Mouse (Mus musculus) kidney, embryonic 14.5 days (tissue): ENCODE results near the gene Uck1. TPM values are rescaled to one million over a fixed set of nuclear protein-coding genes. Genes with fewer than 3 reads are reported as not detected.

ENCODE experiments used
- ATAC-seq: fragments of 200-750 bp; cut with Nextera tagmentation; 2 replicates; pipeline ENCODE4 v1.8.0; 2017; ENCODE audit warnings: moderate number of reproducible peaks, mild to moderate bottlenecking, moderate TSS enrichment, moderate library complexity; ENCODE audit not compliant: low FRiP score, low TSS enrichment
- H3K27ac ChIP-seq: fragments of 300-500 bp; sonication (generic); 2 replicates; pipeline ENCODE4 v1.5.1; 2014; ENCODE audit warnings: low read depth, mild to moderate bottlenecking, low read length, moderate library complexity, mixed read lengths
- H3K27me3 ChIP-seq: fragments of 300-500 bp; sonication (generic); 2 replicates; pipeline ENCODE4 v1.6.1; 2014; ENCODE audit warnings: mild to moderate bottlenecking, low read length; ENCODE audit not compliant: control insufficient read depth, insufficient read depth
- H3K36me3 ChIP-seq: fragments of 300-500 bp; sonication (generic); 2 replicates; pipeline ENCODE4 v1.6.1; 2014; ENCODE audit warnings: low read length, mixed read lengths; ENCODE audit not compliant: control insufficient read depth, insufficient read depth
- H3K4me1 ChIP-seq: fragments of 300-500 bp; sonication (generic); 2 replicates; pipeline ENCODE4 v1.6.1; 2014; ENCODE audit warnings: low read length, mixed read lengths; ENCODE audit not compliant: control insufficient read depth, insufficient read depth
- H3K4me2 ChIP-seq: fragments of 300-500 bp; sonication (generic); replicated peaks from 2 replicates; pipeline ENCODE4 v1.6.1; 2014; ENCODE audit warnings: low read depth, mild to moderate bottlenecking, low read length
- H3K4me3 ChIP-seq: fragments of 300-500 bp; sonication (generic); 2 replicates; pipeline ENCODE4 v1.5.1; 2014; ENCODE audit warnings: mild to moderate bottlenecking, low read length
- H3K9ac ChIP-seq: fragments of 300-500 bp; sonication (generic); 2 replicates; pipeline ENCODE4 v1.6.1; 2014; ENCODE audit warnings: low read depth, mild to moderate bottlenecking, low read length, moderate library complexity
- H3K9me3 ChIP-seq: fragments of 300-500 bp; sonication (generic); 2 replicates; pipeline ENCODE4 v1.6.1; 2016; ENCODE audit warnings: low read length; ENCODE audit not compliant: control insufficient read depth
- WGBS: fragments of 180-500 bp; shearing (Covaris S2); extraction: QIAGEN DNeasy Blood & Tissue Kit; methylation state at CpG from one replicate; pipeline ENCODE4 v1.1.7; 2014; 5-methylcytosine and 5-hydroxymethylcytosine counted together
- polyA plus RNA-seq: library from polyadenylated mRNA; unstranded; fragments of >200 nt; fragmentation: Nextera tagmentation; extraction: Ambion mirVana; gene quantifications from 2 replicates; pipeline ENCODE4 v1.2.1, GENCODE M21; 2014

The Uck1 gene
- polyA plus RNA-seq, 1 experiment from 2014 or later = 64.3 TPM

GRCm38 (mm10) chr2:32217656-32218055 is 42.3 kb downstream of the Uck1 start:
- H3K36me3 ChIP-seq = peaks cover 100% of the 10 kb centered on the region
- no peaks in the 10 kb centered on the region for H3K9me3 ChIP-seq
- H3K4me1 ChIP-seq = no peaks in the 10 kb centered on the region
- H3K9ac ChIP-seq = no peak overlapping the region
- WGBS = 93% methylated on average over 8 of the region's 8 CpGs
- H3K4me2 ChIP-seq = no peak overlapping the region
- H3K27me3 ChIP-seq = no peaks in the 10 kb centered on the region
- no peak overlapping the region for H3K4me3 ChIP-seq
- no peak overlapping the region for H3K27ac ChIP-seq
- ATAC-seq = no peak

DNA sequence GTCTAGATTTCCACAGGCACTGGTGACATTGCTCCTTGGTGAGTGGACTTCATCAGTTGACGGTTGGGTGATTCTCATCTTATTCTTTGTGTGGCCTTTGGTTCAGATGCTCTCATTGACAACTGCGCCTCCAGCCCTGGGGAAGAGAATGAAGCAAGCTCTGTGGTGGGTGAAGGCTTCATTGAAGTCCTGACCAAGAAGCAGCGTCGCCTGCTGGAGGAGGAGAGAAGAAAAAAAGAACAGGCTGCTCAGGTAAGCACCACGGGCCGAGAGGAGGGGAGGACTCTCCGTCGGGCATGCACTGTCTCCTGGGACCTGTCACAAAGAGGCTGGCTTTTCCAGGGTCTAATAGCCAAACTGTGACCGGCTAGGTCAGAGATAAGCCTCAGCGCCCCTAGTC is 43.5 kb downstream of the Uck1 start:
- no peaks in the 10 kb centered on the region for H3K27me3 ChIP-seq
- no peak overlapping the region for H3K9ac ChIP-seq
- H3K36me3 ChIP-seq = peaks cover 100% of the 10 kb centered on the region
- no peaks in the 10 kb centered on the region for H3K4me1 ChIP-seq
- WGBS = 93% methylated on average over 10 of the region's 10 CpGs
- ATAC-seq = no peak
- no peak overlapping the region for H3K4me2 ChIP-seq
- H3K27ac ChIP-seq = no peak overlapping the region
- no peaks in the 10 kb centered on the region for H3K9me3 ChIP-seq
- no peak overlapping the region for H3K4me3 ChIP-seq

- Histone ChIP-seq H3K36me3 (peaks cover 99% of the 10 kb centered on the region), H3K4me3 (no peak overlapping the region), H3K4me1 (no peaks in the 10 kb centered on the region), H3K27ac (no peak overlapping the region), H3K27me3 (no peaks in the 10 kb centered on the region), H3K9ac (no peak overlapping the region), H3K4me2 (no peak overlapping the region), H3K9me3 (no peaks in the 10 kb centered on the region)
- no peak for ATAC-seq
- 92% methylated on average over 10 of the region's 10 CpGs for WGBS
These were observed 44.4 kb downstream of the Uck1 start for GRCm38 (mm10) chr2:32215576-32215975.

GRCm38 (mm10) chr2:32213000-32213399 is 47.0 kb downstream of the Uck1 start:
- no peak overlapping the region for H3K27ac ChIP-seq
- no peaks in the 10 kb centered on the region for H3K9me3 ChIP-seq
- H3K4me2 ChIP-seq = no peak overlapping the region
- H3K4me1 ChIP-seq = no peaks in the 10 kb centered on the region
- H3K9ac ChIP-seq = no peak overlapping the region
- H3K4me3 ChIP-seq = no peak overlapping the region
- H3K27me3 ChIP-seq = no peaks in the 10 kb centered on the region
- WGBS = 80% methylated on average over 10 of the region's 10 CpGs
- H3K36me3 ChIP-seq = peaks cover 99% of the 10 kb centered on the region
- no peak for ATAC-seq

- H3K4me3 ChIP-seq = no peak overlapping the region
- 91% methylated on average over 8 of the region's 8 CpGs for WGBS
These were observed 48.3 kb downstream of the Uck1 start for GRCm38 (mm10) chr2:32211689-32212088.

DNA sequence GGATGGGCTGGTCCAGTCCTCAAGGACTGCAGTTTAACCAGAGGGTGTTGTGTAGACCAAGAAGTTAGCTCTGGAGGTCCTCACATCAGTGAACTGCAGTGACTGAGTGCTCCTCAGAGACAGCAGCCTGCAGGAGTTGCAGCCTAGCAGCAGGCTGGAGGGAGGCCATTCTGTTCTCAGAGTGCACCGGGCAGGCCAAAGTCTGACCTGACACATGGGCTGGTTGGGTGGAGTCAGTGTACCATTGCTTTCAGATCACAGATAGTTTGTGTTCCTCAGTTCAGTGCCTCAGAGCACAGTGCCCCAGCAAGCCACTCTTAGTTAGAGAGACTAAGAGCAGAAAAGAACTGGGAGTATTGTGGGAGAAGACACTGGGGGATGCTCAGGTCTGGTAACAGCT is 52.3 kb downstream of the Uck1 start:
- ATAC-seq = no peak
- H3K4me3 ChIP-seq = no peak overlapping the region
- WGBS = 95% methylated on average over 1 of the region's 1 CpGs

More at GRCm38 (mm10) chr2:32211689-32212088, 48.3 kb downstream of the Uck1 start:
- Histone ChIP-seq H3K9ac (no peak overlapping the region), H3K27me3 (no peaks in the 10 kb centered on the region), H3K4me2 (no peak overlapping the region), H3K4me1 (no peaks in the 10 kb centered on the region), H3K27ac (no peak overlapping the region), H3K36me3 (peaks cover 99% of the 10 kb centered on the region), H3K9me3 (no peaks in the 10 kb centered on the region)
- ATAC-seq = no peak

More for the DNA sequence above, 52.3 kb downstream of the Uck1 start:
- Histone ChIP-seq H3K36me3 (peaks cover 97% of the 10 kb centered on the region), H3K4me1 (no peaks in the 10 kb centered on the region), H3K27ac (no peak overlapping the region), H3K27me3 (no peaks in the 10 kb centered on the region), H3K4me2 (no peak overlapping the region), H3K9me3 (no peaks in the 10 kb centered on the region), H3K9ac (no peak overlapping the region)

Other genes starting within 250 kb of the Uck1 start
- 1.2 and 1.7 TPM in 2 replicates for gene Fam78a, start 175.3 kb downstream of the Uck1 start, polyA plus RNA-seq
- 4.0 and 5.5 TPM in 2 replicates for gene Plpp7, start 164.6 kb downstream of the Uck1 start, polyA plus RNA-seq
- gene Prrc2b, start 109.1 kb downstream of the Uck1 start, polyA plus RNA-seq = 65.8 and 73.1 TPM in 2 replicates
- 22.3 and 24.4 TPM in 2 replicates for gene Pomt1, start 23.6 kb downstream of the Uck1 start, polyA plus RNA-seq
- 12.4 and 21.3 TPM in 2 replicates for gene Golga2, start 27.2 kb upstream of the Uck1 start, polyA plus RNA-seq
- 142 and 529 TPM in 2 replicates for gene Swi5, start 27.9 kb upstream of the Uck1 start, polyA plus RNA-seq
- gene Ciz1, start 92.2 kb upstream of the Uck1 start, polyA plus RNA-seq = 36.2 and 50.3 TPM in 2 replicates
- gene Dnm1, start 93.2 kb upstream of the Uck1 start, polyA plus RNA-seq = 8.4 and 11.5 TPM in 2 replicates
- 50.1 and 52.0 TPM in 2 replicates for gene 1110008P14Rik, start 121.8 kb upstream of the Uck1 start, polyA plus RNA-seq
- 1.6 and 1.7 TPM in 2 replicates for gene Lcn2, start 128.1 kb upstream of the Uck1 start, polyA plus RNA-seq
- gene Ptges2, start 135.7 kb upstream of the Uck1 start, polyA plus RNA-seq = 32.2 and 36.4 TPM in 2 replicates
- gene Naif1, start 190.3 kb upstream of the Uck1 start, polyA plus RNA-seq = 6.4 and 6.8 TPM in 2 replicates
- 10.7 and 14.8 TPM in 2 replicates for gene Slc25a25, start 191.3 kb upstream of the Uck1 start, polyA plus RNA-seq